Mouse (Mus musculus): ENCODE results near the gene Rcsd1. TPM values are rescaled to one million over a fixed set of nuclear protein-coding genes. Genes with fewer than 3 reads are reported as not detected.
A peak's percentile ranks its signal among the peaks of the same experiment; 100 is the strongest.

Gene Rcsd1
- polyA plus RNA-seq, 1 experiment from 2014 or later: 22.9 TPM

GRCm38 (mm10) chr1:165738985-165739384 lies 29.4 kb upstream of the Rcsd1 start:
- peaks cover 5% of the 10 kb centered on the region; the same call in 1 of the 2 replicates for H3K4me1 ChIP-seq (ENCODE audit: insufficient read depth)
- no peak for ATAC-seq (ENCODE audit: insufficient read depth)
- TF ChIP-seq CTCF (IDR thresholded peaks at IDR 0.05; ENCODE audit: low read depth): no peak
- DNase-seq: no peak
- no peak overlapping the region for H3K4me3 ChIP-seq (ENCODE audit: low read depth, low read length)
- WGBS: 81% methylated on average over 1 of the region's 1 CpGs
- no peaks in the 10 kb centered on the region for H3K36me3 ChIP-seq (ENCODE audit: insufficient read depth)
- H3K27ac ChIP-seq (ENCODE audit: low read depth): no peak overlapping the region
- no peaks in the 10 kb centered on the region for H3K27me3 ChIP-seq (ENCODE audit: insufficient read depth, low read length)
- no peak overlapping the region for H3K9ac ChIP-seq
- H3K9me3 ChIP-seq (ENCODE audit: low read depth, low read length): no peaks in the 10 kb centered on the region
- no peak overlapping the region for H3K4me2 ChIP-seq

- H3K9me3 ChIP-seq (ENCODE audit: low read depth, low read length): no peaks in the 10 kb centered on the region
- H3K4me3 ChIP-seq (ENCODE audit: low read depth, low read length): no peak overlapping the region
- no peaks in the 10 kb centered on the region for H3K36me3 ChIP-seq (ENCODE audit: insufficient read depth)
- no peak overlapping the region for H3K9ac ChIP-seq
- no peak for TF ChIP-seq CTCF (IDR thresholded peaks at IDR 0.05; ENCODE audit: low read depth)
- ATAC-seq (ENCODE audit: insufficient read depth): peak; percentile 33; the same call in 1 of the 2 replicates
- H3K4me1 ChIP-seq (ENCODE audit: insufficient read depth): peaks cover 5% of the 10 kb centered on the region; the same call in 1 of the 2 replicates
- H3K27ac ChIP-seq (ENCODE audit: low read depth): no peak overlapping the region
- H3K27me3 ChIP-seq (ENCODE audit: insufficient read depth, low read length): no peaks in the 10 kb centered on the region
- peak; percentile 16 for DNase-seq
- no peak overlapping the region for H3K4me2 ChIP-seq
- WGBS: 51% methylated on average over 3 of the region's 3 CpGs
These were observed 28.3 kb upstream of the Rcsd1 start for GRCm38 (mm10) chr1:165737867-165738266.

DNA sequence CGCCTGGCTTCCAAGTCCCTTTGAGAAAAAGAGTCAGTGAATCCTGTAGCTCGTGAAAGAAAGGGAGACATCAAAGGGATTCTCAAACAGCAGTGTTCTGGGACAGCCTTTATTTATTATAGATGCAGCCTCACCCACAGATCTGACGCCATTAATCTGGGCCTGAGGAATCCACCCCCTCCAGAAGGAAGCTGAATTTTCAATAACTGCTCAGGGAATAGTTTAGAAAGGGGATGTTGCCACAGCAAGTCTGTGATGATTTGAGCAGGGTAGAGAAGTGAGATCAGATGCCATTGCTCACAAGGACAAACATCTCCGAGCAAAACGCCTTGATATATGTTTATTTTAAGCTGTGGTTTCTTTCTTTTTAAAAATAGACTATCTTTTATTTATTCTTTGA lies 27.9 kb upstream of the Rcsd1 start:
- DNase-seq (peak; percentile 44), ATAC-seq (ENCODE audit: insufficient read depth) (peak; percentile 68)
- no peak overlapping the region for H3K4me2 ChIP-seq
- no peaks in the 10 kb centered on the region for H3K9me3 ChIP-seq (ENCODE audit: low read depth, low read length)
- no peak overlapping the region for H3K9ac ChIP-seq
- H3K4me1 ChIP-seq (ENCODE audit: insufficient read depth): peaks cover 5% of the 10 kb centered on the region; the same call in 1 of the 2 replicates
- no peaks in the 10 kb centered on the region for H3K27me3 ChIP-seq (ENCODE audit: insufficient read depth, low read length)
- TF ChIP-seq CTCF (IDR thresholded peaks at IDR 0.05; ENCODE audit: low read depth): no peak
- H3K27ac ChIP-seq (ENCODE audit: low read depth): no peak overlapping the region
- WGBS: 23% methylated on average over 5 of the region's 5 CpGs
- no peaks in the 10 kb centered on the region for H3K36me3 ChIP-seq (ENCODE audit: insufficient read depth)
- H3K4me3 ChIP-seq (ENCODE audit: low read depth, low read length): no peak overlapping the region

GRCm38 (mm10) chr1:165735826-165736818 lies 26.6 kb upstream of the Rcsd1 start:
- H3K9me3 ChIP-seq (ENCODE audit: low read depth, low read length): no peaks in the 10 kb centered on the region
- no peak overlapping the region for H3K9ac ChIP-seq
- H3K36me3 ChIP-seq (ENCODE audit: insufficient read depth): no peaks in the 10 kb centered on the region
- H3K4me2 ChIP-seq: peak overlapping the region; percentile 40
- 22% methylated on average over 20 of the region's 20 CpGs for WGBS
- H3K27me3 ChIP-seq (ENCODE audit: insufficient read depth, low read length): no peaks in the 10 kb centered on the region
- DNase-seq (peak; percentile 99), ATAC-seq (ENCODE audit: insufficient read depth) (peak; percentile 87)
- H3K4me1 ChIP-seq (ENCODE audit: insufficient read depth): peaks cover 5% of the 10 kb centered on the region; the same call in 1 of the 2 replicates
- H3K27ac ChIP-seq (ENCODE audit: low read depth): no peak overlapping the region
- TF ChIP-seq CTCF (IDR thresholded peaks at IDR 0.05; ENCODE audit: low read depth): peak; percentile 98
- H3K4me3 ChIP-seq (ENCODE audit: low read depth, low read length): no peak overlapping the region

GRCm38 (mm10) chr1:165734840-165735239 lies 25.3 kb upstream of the Rcsd1 start:
- H3K4me2 ChIP-seq: no peak overlapping the region
- no peak overlapping the region for H3K4me3 ChIP-seq (ENCODE audit: low read depth, low read length)
- no peak for DNase-seq
- H3K4me1 ChIP-seq (ENCODE audit: insufficient read depth): peaks cover 5% of the 10 kb centered on the region; the same call in 1 of the 2 replicates
- no peak for ATAC-seq (ENCODE audit: insufficient read depth)
- no peaks in the 10 kb centered on the region for H3K9me3 ChIP-seq (ENCODE audit: low read depth, low read length)
- no peaks in the 10 kb centered on the region for H3K27me3 ChIP-seq (ENCODE audit: insufficient read depth, low read length)
- H3K9ac ChIP-seq: no peak overlapping the region
- no peak overlapping the region for H3K27ac ChIP-seq (ENCODE audit: low read depth)
- H3K36me3 ChIP-seq (ENCODE audit: insufficient read depth): no peaks in the 10 kb centered on the region
- 85% methylated on average over 2 of the region's 2 CpGs for WGBS
- no peak for TF ChIP-seq CTCF (IDR thresholded peaks at IDR 0.05; ENCODE audit: low read depth)

DNA sequence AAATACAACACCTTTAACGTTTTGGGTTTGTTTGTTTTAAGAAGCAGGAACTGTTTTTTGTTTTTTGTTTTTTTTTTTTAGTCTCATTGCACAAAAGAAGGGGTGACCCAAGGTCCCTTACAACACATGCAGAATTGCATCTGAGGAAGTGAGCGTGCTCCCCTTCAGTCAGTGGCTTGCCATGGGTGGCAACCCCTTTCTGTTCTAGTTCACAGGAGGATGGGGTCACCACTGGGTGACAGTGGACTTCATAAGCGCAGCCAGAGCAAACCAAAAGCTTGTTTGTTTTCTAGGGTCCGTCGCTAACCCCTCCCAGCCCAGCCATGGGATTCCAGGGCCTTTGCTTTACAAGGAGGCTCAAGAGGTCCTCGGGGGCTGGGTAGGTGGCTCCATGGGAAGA lies 22.0 kb upstream of the Rcsd1 start:
- no peak for DNase-seq
- WGBS: 55% methylated on average over 6 of the region's 6 CpGs
- Histone ChIP-seq H3K4me2 (no peak overlapping the region), H3K9ac (no peak overlapping the region), H3K27ac (ENCODE audit: low read depth) (no peak overlapping the region), H3K36me3 (ENCODE audit: insufficient read depth) (no peaks in the 10 kb centered on the region), H3K27me3 (ENCODE audit: insufficient read depth, low read length) (no peaks in the 10 kb centered on the region), H3K4me1 (ENCODE audit: insufficient read depth) (peaks cover under 1% of the 10 kb centered on the region; the same call in 1 of the 2 replicates), H3K4me3 (ENCODE audit: low read depth, low read length) (no peak overlapping the region), H3K9me3 (ENCODE audit: low read depth, low read length) (no peaks in the 10 kb centered on the region)
- no peak for TF ChIP-seq CTCF (IDR thresholded peaks at IDR 0.05; ENCODE audit: low read depth)
- no peak for ATAC-seq (ENCODE audit: insufficient read depth)

DNA sequence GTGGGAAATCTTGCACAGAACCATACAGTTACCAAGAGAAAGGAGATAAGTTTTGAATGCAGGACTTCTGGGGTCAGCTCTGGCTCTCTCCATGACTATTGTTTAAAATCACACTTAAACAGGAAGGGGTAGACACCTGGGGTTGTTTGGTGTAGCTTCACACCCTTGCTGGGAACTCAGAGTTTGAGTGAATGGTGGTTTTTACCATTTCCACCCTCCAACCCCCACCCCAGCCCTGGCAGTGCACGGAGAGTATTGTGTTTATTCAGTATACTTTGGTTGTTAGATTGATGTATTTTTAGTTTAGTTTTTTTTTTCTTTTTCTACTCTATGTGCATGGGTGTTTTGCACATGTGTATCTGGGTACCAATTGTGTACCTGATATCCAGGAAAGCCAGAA lies 20.6 kb upstream of the Rcsd1 start:
- no peak overlapping the region for H3K4me2 ChIP-seq
- 19% methylated on average over 1 of the region's 1 CpGs for WGBS
- no peaks in the 10 kb centered on the region for H3K4me1 ChIP-seq (ENCODE audit: insufficient read depth)
- no peak for TF ChIP-seq CTCF (IDR thresholded peaks at IDR 0.05; ENCODE audit: low read depth)
- no peak overlapping the region for H3K4me3 ChIP-seq (ENCODE audit: low read depth, low read length)
- H3K9me3 ChIP-seq (ENCODE audit: low read depth, low read length): no peaks in the 10 kb centered on the region
- H3K27me3 ChIP-seq (ENCODE audit: insufficient read depth, low read length): no peaks in the 10 kb centered on the region
- H3K9ac ChIP-seq: no peak overlapping the region
- H3K27ac ChIP-seq (ENCODE audit: low read depth): no peak overlapping the region
- no peak for DNase-seq
- no peak for ATAC-seq (ENCODE audit: insufficient read depth)
- H3K36me3 ChIP-seq (ENCODE audit: insufficient read depth): no peaks in the 10 kb centered on the region

All from lung, embryonic 14.5 days (tissue).